In genomic region chr12:108216611-108217370, GRCm38 (mm10) we compare ENCODE assay signal across 12 mouse cellular contexts. TPM values are rescaled to one million over a fixed set of nuclear protein-coding genes. Genes with fewer than 3 reads are reported as not detected.
DNase-seq lines count a peak whose midpoint lies in the region; ATAC-seq and TF ChIP-seq lines count a peak whose summit lies in the region.
"Had no signal": no experiment of that assay in that cellular context is flagged by ENCODE, and none has a peak within 500 bp of the region (broad histone marks: within the 10 kb centered on the region; RNA-seq: fewer than 3 reads in every experiment).

No protein-coding gene starts in this region.

- intact Hi-C loops in left cerebral cortex, adult 2 months (cut with DNase I) = loop anchor here (1.0 to 10.0 kb wide), 3 partner anchors 54 to 318 kb away; no protein-coding TSS in a partner anchor

- ATAC-seq in forebrain, embryonic 12.5 days (ENCODE audit: low FRiP score) = no peak
- ATAC-seq in forebrain, embryonic 15.5 days (replicated peaks) = no peak
- no peak for ATAC-seq in hindbrain, embryonic 15.5 days (ENCODE audit: low FRiP score, low read depth)
- ATAC-seq in midbrain, postnatal 0 days (ENCODE audit: low FRiP score) = no peak

- H3K27ac ChIP-seq in forebrain, embryonic 12.5 days = peak overlapping the region; percentile 69
- H3K27ac ChIP-seq in forebrain, embryonic 15.5 days (replicated peaks) = no peak overlapping the region; the same call in 1 of the 2 replicates
- H3K27ac ChIP-seq in hindbrain, embryonic 15.5 days (replicated peaks) = peak overlapping the region; percentile 59; the same call in 1 of the 2 replicates
- no peak overlapping the region for H3K27ac ChIP-seq in midbrain, postnatal 0 days (ENCODE audit: low read depth, low read length)
- H3K27ac ChIP-seq in left cerebral cortex, adult 2 months = no peak overlapping the region
- H3K27ac ChIP-seq in layer of hippocampus, adult 2 months = no peak overlapping the region
- H3K27ac ChIP-seq in kidney, adult 2 months (ENCODE audit: insufficient read depth, low read depth, low read length) = no peak overlapping the region
- H3K27ac ChIP-seq: kidney, embryonic 15.5 days; lung, embryonic 15.5 days had no signal

- TF ChIP-seq CTCF in midbrain, postnatal 0 days (IDR thresholded peaks at IDR 0.05) = no peak
- no peak for TF ChIP-seq CTCF in left cerebral cortex, adult 2 months (IDR thresholded peaks at IDR 0.05)
- no peak for TF ChIP-seq CTCF in layer of hippocampus, adult 2 months (conservative IDR thresholded peaks at IDR 0.05)
- no peak for TF ChIP-seq CTCF in kidney, adult 2 months (conservative IDR thresholded peaks at IDR 0.05; ENCODE audit: insufficient read depth, insufficient read length, low read depth, low read length)

- peak overlapping the region; percentile 12; the same call in 1 of the 2 replicates for H3K9ac ChIP-seq in forebrain, embryonic 12.5 days
- no peak overlapping the region for H3K9ac ChIP-seq in forebrain, embryonic 15.5 days (replicated peaks)
- no peak overlapping the region for H3K9ac ChIP-seq in hindbrain, embryonic 15.5 days
- 0 out of 2 replicates have a peak overlapping the region, but pooled peaks have one; percentile 19 for H3K9ac ChIP-seq in midbrain, postnatal 0 days (replicated peaks; ENCODE audit: low read length, poor library complexity, severe bottlenecking)
- H3K9ac ChIP-seq: kidney, embryonic 15.5 days; lung, embryonic 15.5 days had no signal

- 62% methylated on average over 11 of the region's 11 CpGs for WGBS in forebrain, embryonic 12.5 days
- WGBS in forebrain, embryonic 15.5 days = 51% methylated on average over 11 of the region's 11 CpGs
- WGBS in hindbrain, embryonic 15.5 days = 40% methylated on average over 11 of the region's 11 CpGs
- WGBS in midbrain, postnatal 0 days = 55% methylated on average over 11 of the region's 11 CpGs
- WGBS in kidney, adult 2 months = 81% methylated on average over 11 of the region's 11 CpGs

- peak overlapping the region; percentile 24 for H3K4me2 ChIP-seq in forebrain, embryonic 12.5 days
- H3K4me2 ChIP-seq in forebrain, embryonic 15.5 days (replicated peaks) = no peak overlapping the region
- no peak overlapping the region for H3K4me2 ChIP-seq in hindbrain, embryonic 15.5 days
- no peak overlapping the region for H3K4me2 ChIP-seq in midbrain, postnatal 0 days (ENCODE audit: low read depth, low read length, poor library complexity, severe bottlenecking)
- H3K4me2 ChIP-seq: kidney, embryonic 15.5 days; lung, embryonic 15.5 days had no signal

- H3K4me1 ChIP-seq in forebrain, embryonic 12.5 days = peaks cover 92% of the 10 kb centered on the region
- peaks cover 65% of the 10 kb centered on the region for H3K4me1 ChIP-seq in forebrain, embryonic 15.5 days
- peaks cover 93% of the 10 kb centered on the region for H3K4me1 ChIP-seq in hindbrain, embryonic 15.5 days (replicated peaks)
- H3K4me1 ChIP-seq in midbrain, postnatal 0 days (ENCODE audit: insufficient read depth, low read length) = peaks cover 10% of the 10 kb centered on the region; the same call in 1 of the 2 replicates
- H3K4me1 ChIP-seq in kidney, adult 2 months (ENCODE audit: control insufficient read depth, insufficient read depth, low read length) = peaks cover 10% of the 10 kb centered on the region; the same call in 1 of the 2 replicates

- no peaks in the 10 kb centered on the region for H3K9me3 ChIP-seq in forebrain, embryonic 12.5 days
- H3K9me3 ChIP-seq in forebrain, embryonic 15.5 days = no peaks in the 10 kb centered on the region
- no peaks in the 10 kb centered on the region for H3K9me3 ChIP-seq in hindbrain, embryonic 15.5 days
- H3K9me3 ChIP-seq in midbrain, postnatal 0 days (ENCODE audit: low read length) = no peaks in the 10 kb centered on the region
- H3K9me3 ChIP-seq: kidney, embryonic 15.5 days; lung, embryonic 15.5 days; megakaryocyte, embryonic 14.5 days had no signal

- peak; percentile 30 to 78 for DNase-seq in cerebellum, postnatal 14 days
- DNase-seq in midbrain, postnatal 0 days (ENCODE audit: low spot score) = peak; percentile 63
- no peak for DNase-seq in left cerebral cortex, adult 2 months (ENCODE audit: extremely low spot score in 1 of 2, low spot score in 2 of 2)
- no peak for DNase-seq in layer of hippocampus, adult 2 months (ENCODE audit: low spot score in 2 of 2)
- no peak for DNase-seq in kidney, adult 2 months

- TF ChIP-seq POLR2A in kidney, adult 2 months (IDR thresholded peaks at IDR 0.05; ENCODE audit: low read depth, low read length) = no peak

- H3K36me3 ChIP-seq in forebrain, embryonic 12.5 days (replicated peaks) = no peaks in the 10 kb centered on the region
- no peaks in the 10 kb centered on the region for H3K36me3 ChIP-seq in forebrain, embryonic 15.5 days
- H3K36me3 ChIP-seq in hindbrain, embryonic 15.5 days = no peaks in the 10 kb centered on the region
- H3K36me3 ChIP-seq in midbrain, postnatal 0 days (ENCODE audit: insufficient read depth, low read length) = no peaks in the 10 kb centered on the region
- no peaks in the 10 kb centered on the region for H3K36me3 ChIP-seq in kidney, adult 2 months (ENCODE audit: control insufficient read depth, insufficient read depth, low read length)
- H3K36me3 ChIP-seq: G1E; kidney, embryonic 15.5 days; lung, embryonic 15.5 days had no signal

- no peak overlapping the region for H3K4me3 ChIP-seq in forebrain, embryonic 12.5 days (replicated peaks)
- H3K4me3 ChIP-seq in forebrain, embryonic 15.5 days = no peak overlapping the region
- no peak overlapping the region for H3K4me3 ChIP-seq in hindbrain, embryonic 15.5 days
- H3K4me3 ChIP-seq in midbrain, postnatal 0 days (ENCODE audit: low read depth, low read length) = no peak overlapping the region
- no peak overlapping the region for H3K4me3 ChIP-seq in left cerebral cortex, adult 2 months
- no peak overlapping the region for H3K4me3 ChIP-seq in layer of hippocampus, adult 2 months
- H3K4me3 ChIP-seq in kidney, adult 2 months (ENCODE audit: insufficient read depth, low read depth, low read length) = no peak overlapping the region
- H3K4me3 ChIP-seq: kidney, embryonic 15.5 days; lung, embryonic 15.5 days; megakaryocyte, embryonic 14.5 days had no signal

- H3K27me3 ChIP-seq in forebrain, embryonic 12.5 days = peaks cover 18% of the 10 kb centered on the region
- H3K27me3 ChIP-seq in forebrain, embryonic 15.5 days = peaks cover 2% of the 10 kb centered on the region; the same call in 1 of the 2 replicates
- H3K27me3 ChIP-seq in hindbrain, embryonic 15.5 days = no peaks in the 10 kb centered on the region
- no peaks in the 10 kb centered on the region for H3K27me3 ChIP-seq in midbrain, postnatal 0 days (ENCODE audit: insufficient read depth, low read length)
- no peaks in the 10 kb centered on the region for H3K27me3 ChIP-seq in kidney, adult 2 months (replicated peaks; ENCODE audit: control insufficient read depth, insufficient read depth, low read length)
- H3K27me3 ChIP-seq: kidney, embryonic 15.5 days; lung, embryonic 15.5 days had no signal

RNA-seq across cellular contexts. Expression of gene Ccnk, which starts 37.4 kb away (rescaled TPM):
- polyA plus RNA-seq in forebrain, embryonic 12.5 days (2016; fragmentation: Nextera tagmentation; extraction: Ambion mirVana) = 4.7 and 5.4 TPM in 2 replicates
- 3.3 and 3.7 TPM in 2 replicates for polyA plus RNA-seq in forebrain, embryonic 15.5 days (2015; fragmentation: Nextera tagmentation; extraction: Ambion mirVana)
- polyA plus RNA-seq in hindbrain, embryonic 15.5 days (2015; fragmentation: Nextera tagmentation; extraction: Ambion mirVana) = 2.8 and 3.1 TPM in 2 replicates
- total RNA-seq in midbrain, postnatal 0 days (2014; rRNA removed) = 12.1 and 27.6 TPM in 2 replicates
- 2.1 and 2.2 TPM in 2 replicates for polyA plus RNA-seq in midbrain, postnatal 0 days (2015; fragmentation: Nextera tagmentation; extraction: Ambion mirVana)
- 10 to 100 TPM; 30.4 to 33.4 TPM for total RNA-seq in left cerebral cortex, adult 2 months (2021)
- 10 to 100 TPM; 29.6 to 30.8 TPM for total RNA-seq in layer of hippocampus, adult 2 months (2021)
- 11.4 and 12.6 TPM in 2 replicates for polyA plus RNA-seq in kidney, adult 2 months (2012; rRNA removed)

RNA-seq across cellular contexts. Expression of gene Setd3, which starts 37.7 kb away (rescaled TPM):
- 103 and 112 TPM in 2 replicates for polyA plus RNA-seq in forebrain, embryonic 12.5 days (2016; fragmentation: Nextera tagmentation; extraction: Ambion mirVana)
- 98.3 and 108 TPM in 2 replicates for polyA plus RNA-seq in forebrain, embryonic 15.5 days (2015; fragmentation: Nextera tagmentation; extraction: Ambion mirVana)
- polyA plus RNA-seq in hindbrain, embryonic 15.5 days (2015; fragmentation: Nextera tagmentation; extraction: Ambion mirVana) = 95.6 and 95.9 TPM in 2 replicates
- 74.6 and 95.5 TPM in 2 replicates for total RNA-seq in midbrain, postnatal 0 days (2014; rRNA removed)
- polyA plus RNA-seq in midbrain, postnatal 0 days (2015; fragmentation: Nextera tagmentation; extraction: Ambion mirVana) = 88.1 and 91.2 TPM in 2 replicates
- total RNA-seq in left cerebral cortex, adult 2 months (2021) = 100 to 1,000 TPM; 167 to 185 TPM
- 100 to 1,000 TPM; 148 to 154 TPM for total RNA-seq in layer of hippocampus, adult 2 months (2021)
- polyA plus RNA-seq in kidney, adult 2 months (2012; rRNA removed) = 32.5 and 38.5 TPM in 2 replicates

RNA-seq across cellular contexts. Expression of gene Ccdc85c, which starts 58.4 kb away (rescaled TPM):
- 10.7 and 14.7 TPM in 2 replicates for polyA plus RNA-seq in forebrain, embryonic 12.5 days (2016; fragmentation: Nextera tagmentation; extraction: Ambion mirVana)
- 14.3 and 16.3 TPM in 2 replicates for polyA plus RNA-seq in forebrain, embryonic 15.5 days (2015; fragmentation: Nextera tagmentation; extraction: Ambion mirVana)
- polyA plus RNA-seq in hindbrain, embryonic 15.5 days (2015; fragmentation: Nextera tagmentation; extraction: Ambion mirVana) = 13.7 and 14.7 TPM in 2 replicates
- 69.1 and 89.6 TPM in 2 replicates for total RNA-seq in midbrain, postnatal 0 days (2014; rRNA removed)
- polyA plus RNA-seq in midbrain, postnatal 0 days (2015; fragmentation: Nextera tagmentation; extraction: Ambion mirVana) = 16.6 and 19.9 TPM in 2 replicates
- 10 to 100 TPM; 73.7 to 79.3 TPM for total RNA-seq in left cerebral cortex, adult 2 months (2021)
- total RNA-seq in layer of hippocampus, adult 2 months (2021) = 10 to 100 TPM; 68.4 to 68.5 TPM
- polyA plus RNA-seq in kidney, adult 2 months (2012; rRNA removed) = 15.7 and 19.4 TPM in 2 replicates
- polyA plus RNA-seq: G1E had no signal

Comparison
In these comparisons a context has a peak if more than half of its experiments do, and no peak if none do; other contexts are left out.
1. H3K27ac ChIP-seq: peak in forebrain, embryonic 12.5 days (single experiment) and hindbrain, embryonic 15.5 days (single experiment); none in forebrain, embryonic 15.5 days (single experiment), midbrain, postnatal 0 days (single experiment), left cerebral cortex, adult 2 months (single experiment), layer of hippocampus, adult 2 months (single experiment) and kidney, adult 2 months (single experiment).
2. H3K9ac ChIP-seq: peak in forebrain, embryonic 12.5 days (single experiment) and midbrain, postnatal 0 days (single experiment); none in forebrain, embryonic 15.5 days (single experiment) and hindbrain, embryonic 15.5 days (single experiment).
3. DNase-seq: peak in cerebellum, postnatal 14 days (2 of 2) and midbrain, postnatal 0 days (single experiment); none in left cerebral cortex, adult 2 months (0 of 2), layer of hippocampus, adult 2 months (0 of 2) and kidney, adult 2 months (single experiment).